In the genomic region with DNA sequence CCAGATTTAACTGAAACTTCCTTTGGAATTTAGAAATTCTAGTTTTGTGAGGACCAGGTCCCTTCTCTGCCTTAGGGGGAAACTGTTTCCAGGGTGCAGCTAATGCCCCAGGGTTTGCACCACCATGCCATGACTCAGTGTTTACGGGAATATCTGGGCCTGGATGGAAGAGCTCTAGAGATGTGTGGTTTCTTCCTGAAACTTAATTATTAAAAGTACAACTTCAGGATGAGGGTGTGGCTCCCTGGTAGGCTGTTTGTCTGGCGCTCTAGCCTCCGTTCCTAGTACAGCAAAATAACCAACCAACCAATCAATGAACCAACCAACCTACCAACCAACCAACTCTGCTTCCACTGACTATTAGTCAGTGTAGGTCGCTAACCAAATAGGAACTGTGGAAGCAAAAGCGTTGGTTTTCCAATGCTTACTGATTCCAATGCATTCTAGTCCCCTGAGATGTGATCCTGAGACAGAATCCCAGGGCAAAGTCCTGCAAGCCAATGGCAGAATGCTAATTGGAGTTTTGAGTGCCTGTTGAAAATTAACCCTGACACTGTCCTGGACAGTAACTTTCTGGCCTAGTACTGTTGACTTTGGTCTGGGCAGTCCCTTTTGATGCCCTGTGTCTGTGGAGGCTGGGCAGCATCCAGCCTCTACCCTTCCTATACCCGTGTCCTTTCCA, we compare ENCODE assay signal across 23 mouse cellular contexts. TPM values are rescaled to one million over a fixed set of nuclear protein-coding genes. Genes with fewer than 3 reads are reported as not detected.
DNase-seq lines count a peak whose midpoint lies in the region; ATAC-seq and TF ChIP-seq lines count a peak whose summit lies in the region.
"Had no signal": no experiment of that assay in that cellular context is flagged by ENCODE, and none has a peak within 500 bp of the region (broad histone marks: within the 10 kb centered on the region; RNA-seq: fewer than 3 reads in every experiment).

No protein-coding gene starts in this region.

- peaks cover 11% of the 10 kb centered on the region for H3K4me1 ChIP-seq in ES-Bruce4 (ENCODE audit: control insufficient read depth, insufficient read depth, low read length)
- H3K4me1 ChIP-seq in intestine, embryonic 16.5 days (ENCODE audit: control insufficient read depth, insufficient read depth, low read length), result peaks cover 5% of the 10 kb centered on the region; the same call in 1 of the 2 replicates
- peaks cover 0 to 6% of the 10 kb centered on the region in 2 experiments; a peak in 1 of 4 replicates for H3K4me1 ChIP-seq in liver, embryonic 14.5 days (replicated peaks; ENCODE audit: control insufficient read depth in 2 of 2, insufficient read depth in 2 of 2, low read length in 1 of 2)
- H3K4me1 ChIP-seq: embryonic facial prominence, embryonic 15.5 days; megakaryocyte, embryonic 14.5 days; midbrain, embryonic 15.5 days had no signal

- peak overlapping the region; percentile 59 for H3K9ac ChIP-seq in ES-Bruce4 (ENCODE audit: low read depth, poor library complexity, severe bottlenecking)
- H3K9ac ChIP-seq in intestine, embryonic 16.5 days (ENCODE audit: low read depth, low read length), result no peak overlapping the region
- no peak overlapping the region for H3K9ac ChIP-seq in liver, embryonic 14.5 days (replicated peaks)
- H3K9ac ChIP-seq: embryonic facial prominence, embryonic 15.5 days; forebrain, postnatal 0 days; hindbrain, embryonic 12.5 days; midbrain, embryonic 15.5 days had no signal

- TF ChIP-seq POLR2A in ES-Bruce4 (IDR thresholded peaks at IDR 0.05; ENCODE audit: insufficient read depth, low read length), result no peak

- no peak overlapping the region for H3K4me3 ChIP-seq in ES-Bruce4 (ENCODE audit: low read depth, low read length)
- no peak overlapping the region for H3K4me3 ChIP-seq in intestine, embryonic 16.5 days (ENCODE audit: low read length)
- no peak overlapping the region for H3K4me3 ChIP-seq in liver, embryonic 14.5 days (ENCODE audit: insufficient read depth in 1 of 2, low read depth in 2 of 2, low read length in 2 of 2)
- H3K4me3 ChIP-seq: embryonic facial prominence, embryonic 15.5 days; gastrocnemius, adult 2 months; hindbrain, embryonic 12.5 days; left cerebral cortex, adult 2 months; megakaryocyte, embryonic 14.5 days; midbrain, embryonic 15.5 days had no signal

- H3K9me3 ChIP-seq in ES-Bruce4 (replicated peaks; ENCODE audit: control insufficient read depth, insufficient read depth, low read length, poor library complexity, severe bottlenecking), result no peaks in the 10 kb centered on the region
- no peaks in the 10 kb centered on the region for H3K9me3 ChIP-seq in intestine, embryonic 16.5 days (ENCODE audit: control insufficient read depth, low read length)
- H3K9me3 ChIP-seq in liver, embryonic 14.5 days (ENCODE audit: control insufficient read depth, low read length), result no peaks in the 10 kb centered on the region
- H3K9me3 ChIP-seq: embryonic facial prominence, embryonic 15.5 days; hindbrain, embryonic 12.5 days; midbrain, embryonic 15.5 days had no signal

- H3K4me2 ChIP-seq in intestine, embryonic 16.5 days (ENCODE audit: low read depth, low read length), result no peak overlapping the region
- peak overlapping the region; percentile 22; the same call in 1 of the 2 replicates for H3K4me2 ChIP-seq in liver, embryonic 14.5 days (ENCODE audit: low read depth)
- H3K4me2 ChIP-seq: embryonic facial prominence, embryonic 15.5 days; hindbrain, embryonic 12.5 days; midbrain, embryonic 15.5 days had no signal

- H3K27ac ChIP-seq in ES-Bruce4 (ENCODE audit: insufficient read depth, low read length), result peak overlapping the region; percentile 100
- no peak overlapping the region for H3K27ac ChIP-seq in intestine, embryonic 16.5 days (ENCODE audit: low read length)
- no peak overlapping the region for H3K27ac ChIP-seq in liver, embryonic 14.5 days
- H3K27ac ChIP-seq: embryonic facial prominence, embryonic 15.5 days; gastrocnemius, adult 2 months; hindbrain, embryonic 12.5 days; left cerebral cortex, adult 2 months; midbrain, embryonic 15.5 days; stomach, postnatal 0 days had no signal

- no peaks in the 10 kb centered on the region for H3K27me3 ChIP-seq in ES-Bruce4 (ENCODE audit: control insufficient read depth, insufficient read depth, low read length, poor library complexity, severe bottlenecking)
- H3K27me3 ChIP-seq in intestine, embryonic 16.5 days (replicated peaks; ENCODE audit: control insufficient read depth, insufficient read depth, low read length), result no peaks in the 10 kb centered on the region
- no peaks in the 10 kb centered on the region; the same call in 1 of the 2 replicates for H3K27me3 ChIP-seq in liver, embryonic 14.5 days (ENCODE audit: control insufficient read depth, insufficient read depth, low read length)

- no peaks in the 10 kb centered on the region for H3K36me3 ChIP-seq in ES-Bruce4 (ENCODE audit: control insufficient read depth, insufficient read depth, low read length, poor library complexity, severe bottlenecking)
- H3K36me3 ChIP-seq in intestine, embryonic 16.5 days (ENCODE audit: control insufficient read depth, insufficient read depth, low read length), result no peaks in the 10 kb centered on the region
- H3K36me3 ChIP-seq in liver, embryonic 14.5 days (replicated peaks; ENCODE audit: control insufficient read depth, insufficient read depth, low read depth), result no peaks in the 10 kb centered on the region
- H3K36me3 ChIP-seq: embryonic facial prominence, embryonic 15.5 days; hindbrain, embryonic 12.5 days; midbrain, embryonic 15.5 days had no signal

- no peak for TF ChIP-seq CTCF in ES-Bruce4 (IDR thresholded peaks at IDR 0.05; ENCODE audit: low read depth, low read length)
- TF ChIP-seq CTCF in liver, embryonic 14.5 days (IDR thresholded peaks at IDR 0.05; ENCODE audit: low read depth), result no peak

- 0 out of 2 replicates have a peak, but pooled peaks have one; percentile 28 for TF ChIP-seq EP300 in ES-Bruce4 (IDR thresholded peaks at IDR 0.05; ENCODE audit: insufficient read depth, low read depth, low read length)
- no peak for TF ChIP-seq EP300 in liver, embryonic 14.5 days (IDR thresholded peaks at IDR 0.05; ENCODE audit: low read depth)

- ATAC-seq in intestine, embryonic 16.5 days, result peak; percentile 54
- peak; percentile 62 for ATAC-seq in liver, embryonic 14.5 days (ENCODE audit: insufficient read depth)
- ATAC-seq: activated CD4-positive, CD25-positive, alpha-beta regulatory T cell, adult 4 months; forebrain, postnatal 0 days; midbrain, embryonic 15.5 days had no signal

- 74% methylated on average over 6 of the region's 6 CpGs for WGBS in intestine, embryonic 16.5 days
- WGBS in liver, embryonic 14.5 days (ENCODE audit: insufficient replicate concordance), result 56% methylated on average over 6 of the region's 6 CpGs

- DNase-seq in kidney, postnatal 10 days, result peak; percentile 31
- DNase-seq in liver, embryonic 14.5 days (ENCODE audit: low read depth in 3 of 3, low spot score in 3 of 3), result no peak
- DNase-seq in urinary bladder, postnatal 25 days (ENCODE audit: low spot score), result no peak
- no peak for DNase-seq in right cerebral cortex, adult 2 months (ENCODE audit: low spot score in 2 of 2)
- DNase-seq in right cerebral cortex, adult 18-20 months, result no peak
- DNase-seq: adrenal gland, postnatal 25 days; cerebellum, adult 11-12 months; cerebellum, postnatal 36 days; forebrain, postnatal 0 days; gastrocnemius, adult 2 months; heart, postnatal 10 days; left cerebral cortex, postnatal 4 days; lung, adult 2 months had no signal

RNA-seq across cellular contexts. Expression of gene Sall1, which starts 31.0 kb away (rescaled TPM):
- polyA plus RNA-seq in ES-Bruce4 (2011; ENCODE audit: insufficient read depth, insufficient read length, low read depth, missing spikeins), result 58.9 and 60.4 TPM in 2 replicates
- 1.8 and 1.9 TPM in 2 replicates for polyA plus RNA-seq in intestine, embryonic 16.5 days (2015; fragmentation: Nextera tagmentation; extraction: Ambion mirVana)
- polyA plus RNA-seq in liver, embryonic 14.5 days (2012; rRNA removed), result 1.6 and 1.7 TPM in 2 replicates
- 1.0 and 1.1 TPM in 2 replicates for polyA plus RNA-seq in liver, embryonic 14.5 days (2014; fragmentation: Nextera tagmentation; extraction: Ambion mirVana)
- polyA plus RNA-seq: activated CD4-positive, CD25-positive, alpha-beta regulatory T cell, adult 4 months; C2C12 had no signal

Comparison
In these comparisons a context has a peak if more than half of its experiments do, and no peak if none do; other contexts are left out.
1. RNA of gene Sall1, which starts 31.0 kb away (polyA plus RNA-seq): 58.9 to 60.4 TPM in ES-Bruce4; 1.8 to 1.9 TPM in intestine, embryonic 16.5 days and 1.0 to 1.7 TPM in liver, embryonic 14.5 days; every median in the first group is over 10 times any median in the second.